Mouse (Mus musculus): ENCODE results near the gene Lamc3. TPM values are rescaled to one million over a fixed set of nuclear protein-coding genes. Genes with fewer than 3 reads are reported as not detected.

The Lamc3 gene
- polyA plus RNA-seq, 1 experiment from 2014 or later, result 0.41 TPM

DNA sequence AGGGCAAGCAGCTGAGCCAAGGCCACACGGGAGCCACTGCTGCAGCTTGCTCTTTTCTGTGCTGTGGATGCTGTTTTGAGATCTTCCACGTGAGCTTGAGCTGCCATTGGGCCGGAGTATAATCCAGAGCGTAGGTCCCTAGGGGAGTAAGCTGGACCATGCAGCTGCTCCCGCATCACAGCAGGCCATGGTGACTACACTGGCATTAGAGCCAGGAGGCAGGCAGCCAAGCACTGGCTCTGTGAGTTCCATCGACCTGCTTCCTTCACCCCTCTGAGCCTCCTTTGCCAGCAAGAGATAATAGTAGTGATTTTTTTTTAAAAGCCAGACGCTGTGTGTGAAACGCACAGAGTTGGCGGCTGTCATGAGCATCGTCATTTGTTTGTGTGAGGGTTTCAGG is 65.1 kb downstream of the Lamc3 start:
- Histone ChIP-seq H3K4me3 (ENCODE audit: low read length) (no peak overlapping the region), H3K9ac (ENCODE audit: low read length) (no peak overlapping the region), H3K9me3 (replicated peaks; ENCODE audit: control insufficient read depth, low read length) (no peaks in the 10 kb centered on the region), H3K27ac (ENCODE audit: low read length) (no peak overlapping the region), H3K4me2 (ENCODE audit: low read depth, low read length) (no peak overlapping the region), H3K4me1 (ENCODE audit: control insufficient read depth, insufficient read depth, low read length) (peaks cover 35% of the 10 kb centered on the region), H3K27me3 (ENCODE audit: control insufficient read depth, insufficient read depth, low read length) (peaks cover 8% of the 10 kb centered on the region; the same call in 1 of the 2 replicates), H3K36me3 (ENCODE audit: control insufficient read depth, insufficient read depth) (no peaks in the 10 kb centered on the region)
- ATAC-seq (replicated peaks; ENCODE audit: extremely low read depth, insufficient read depth, low FRiP score), result no peak
- 71% methylated on average over 10 of the region's 10 CpGs for WGBS

DNA sequence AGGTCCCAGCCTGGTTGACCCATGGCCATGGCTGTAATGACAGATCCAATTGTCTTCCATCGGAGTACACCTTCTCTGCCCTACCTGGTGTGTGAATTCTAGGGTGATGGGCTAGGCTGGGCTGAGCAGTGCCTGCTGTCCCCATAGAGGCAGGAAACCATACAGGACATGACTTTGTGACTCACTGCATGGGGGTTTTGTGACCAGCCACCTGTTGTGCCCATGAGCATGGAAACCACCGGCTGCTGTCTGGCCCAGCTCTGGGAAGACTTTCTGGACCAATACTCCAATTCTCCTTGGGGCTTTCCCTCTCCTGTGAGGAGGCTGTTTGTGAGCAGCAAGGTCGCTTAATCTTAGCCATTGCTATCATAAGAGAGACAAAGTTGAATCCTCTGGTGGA is 65.6 kb downstream of the Lamc3 start:
- Histone ChIP-seq H3K4me2 (ENCODE audit: low read depth, low read length) (no peak overlapping the region), H3K9ac (ENCODE audit: low read length) (no peak overlapping the region), H3K27me3 (ENCODE audit: control insufficient read depth, insufficient read depth, low read length) (peaks cover 8% of the 10 kb centered on the region; the same call in 1 of the 2 replicates), H3K4me3 (ENCODE audit: low read length) (no peak overlapping the region), H3K4me1 (ENCODE audit: control insufficient read depth, insufficient read depth, low read length) (peaks cover 35% of the 10 kb centered on the region), H3K9me3 (replicated peaks; ENCODE audit: control insufficient read depth, low read length) (no peaks in the 10 kb centered on the region), H3K36me3 (ENCODE audit: control insufficient read depth, insufficient read depth) (no peaks in the 10 kb centered on the region), H3K27ac (ENCODE audit: low read length) (no peak overlapping the region)
- ATAC-seq (replicated peaks; ENCODE audit: extremely low read depth, insufficient read depth, low FRiP score), result no peak
- WGBS, result 73% methylated on average over 3 of the region's 3 CpGs

DNA sequence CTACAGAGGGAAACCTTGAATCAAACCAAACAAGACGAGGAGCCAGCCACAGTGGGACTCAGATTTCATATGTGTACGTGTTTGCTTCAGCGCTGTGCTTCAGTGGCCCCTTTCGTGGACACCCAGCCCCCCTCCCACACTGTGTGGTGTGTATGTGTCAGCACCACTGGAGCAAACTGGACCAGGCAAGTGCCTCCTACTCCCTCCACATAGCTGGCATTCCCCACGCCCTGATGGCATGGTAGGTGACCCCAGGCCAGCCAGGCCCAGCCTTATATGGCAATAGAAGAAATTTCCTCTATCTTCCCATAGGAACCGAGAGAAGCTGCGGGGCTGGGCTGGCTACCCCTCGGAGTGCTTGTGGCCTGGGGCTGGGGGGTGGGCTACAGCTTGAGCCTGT is 66.6 kb downstream of the Lamc3 start:
- WGBS, result 44% methylated on average over 8 of the region's 8 CpGs
- Histone ChIP-seq H3K9me3 (replicated peaks; ENCODE audit: control insufficient read depth, low read length) (no peaks in the 10 kb centered on the region), H3K4me3 (ENCODE audit: low read length) (no peak overlapping the region), H3K4me1 (ENCODE audit: control insufficient read depth, insufficient read depth, low read length) (peaks cover 35% of the 10 kb centered on the region), H3K9ac (ENCODE audit: low read length) (peak overlapping the region; percentile 40; the same call in 1 of the 2 replicates), H3K36me3 (ENCODE audit: control insufficient read depth, insufficient read depth) (no peaks in the 10 kb centered on the region), H3K27me3 (ENCODE audit: control insufficient read depth, insufficient read depth, low read length) (peaks cover 8% of the 10 kb centered on the region; the same call in 1 of the 2 replicates), H3K27ac (ENCODE audit: low read length) (peak overlapping the region; percentile 85), H3K4me2 (ENCODE audit: low read depth, low read length) (peak overlapping the region; percentile 13; the same call in 1 of the 2 replicates)
- ATAC-seq (replicated peaks; ENCODE audit: extremely low read depth, insufficient read depth, low FRiP score), result peak; percentile 69

DNA sequence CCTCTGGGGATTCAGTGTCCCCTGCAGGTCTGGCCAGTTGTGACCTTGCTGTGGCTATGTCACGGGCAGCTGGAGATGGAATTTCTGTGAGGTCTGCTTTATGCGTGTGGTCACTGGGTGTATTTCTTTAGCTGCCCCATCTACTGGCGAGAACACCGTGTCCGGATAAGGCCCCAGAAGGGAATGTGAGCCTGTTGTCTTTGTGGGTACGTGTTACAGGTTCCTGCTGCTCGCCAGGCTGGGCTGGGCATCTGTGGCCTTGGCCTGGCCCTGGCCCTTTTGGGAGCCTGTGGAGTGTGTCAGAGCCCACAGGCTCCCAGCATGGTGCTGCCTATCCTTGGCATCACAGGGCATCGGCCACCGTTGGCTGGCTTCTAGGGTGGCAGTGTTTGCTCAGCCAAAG is 67.7 kb downstream of the Lamc3 start:
- peaks cover 35% of the 10 kb centered on the region for H3K4me1 ChIP-seq (ENCODE audit: control insufficient read depth, insufficient read depth, low read length)
- no peak for ATAC-seq (replicated peaks; ENCODE audit: extremely low read depth, insufficient read depth, low FRiP score)
- peak overlapping the region; percentile 51; the same call in 1 of the 2 replicates for H3K9ac ChIP-seq (ENCODE audit: low read length)
- H3K27me3 ChIP-seq (ENCODE audit: control insufficient read depth, insufficient read depth, low read length), result peaks cover 4% of the 10 kb centered on the region; the same call in 1 of the 2 replicates
- no peaks in the 10 kb centered on the region for H3K9me3 ChIP-seq (replicated peaks; ENCODE audit: control insufficient read depth, low read length)
- H3K4me3 ChIP-seq (ENCODE audit: low read length), result no peak overlapping the region
- H3K36me3 ChIP-seq (ENCODE audit: control insufficient read depth, insufficient read depth), result no peaks in the 10 kb centered on the region
- H3K27ac ChIP-seq (ENCODE audit: low read length), result peak overlapping the region; percentile 85
- no peak overlapping the region for H3K4me2 ChIP-seq (ENCODE audit: low read depth, low read length)
- WGBS, result 55% methylated on average over 9 of the region's 9 CpGs

DNA sequence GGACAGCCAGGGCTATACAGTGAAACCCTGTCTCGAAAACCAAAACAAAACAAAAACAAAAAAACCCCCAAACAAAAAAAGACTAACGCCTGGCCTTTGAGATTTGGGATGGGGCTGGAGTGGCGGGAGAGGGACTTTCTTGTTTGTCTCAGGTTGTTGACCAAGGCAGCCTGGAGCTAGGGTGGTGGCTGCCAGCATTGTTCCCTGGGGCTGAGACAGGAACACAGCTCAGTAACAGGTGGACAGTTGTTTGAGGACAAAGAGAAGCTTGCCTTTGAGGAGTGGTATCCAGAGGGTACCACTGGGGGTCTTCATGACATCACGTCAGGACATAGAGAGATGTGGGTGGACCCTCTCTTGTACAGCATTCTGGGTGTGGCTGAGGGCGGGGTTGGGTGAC is 68.6 kb downstream of the Lamc3 start:
- H3K27me3 ChIP-seq (ENCODE audit: control insufficient read depth, insufficient read depth, low read length), result peaks cover 2% of the 10 kb centered on the region; the same call in 1 of the 2 replicates
- no peaks in the 10 kb centered on the region for H3K36me3 ChIP-seq (ENCODE audit: control insufficient read depth, insufficient read depth)
- H3K4me1 ChIP-seq (ENCODE audit: control insufficient read depth, insufficient read depth, low read length), result peaks cover 34% of the 10 kb centered on the region
- no peak overlapping the region for H3K4me2 ChIP-seq (ENCODE audit: low read depth, low read length)
- no peak overlapping the region for H3K4me3 ChIP-seq (ENCODE audit: low read length)
- no peak overlapping the region for H3K9ac ChIP-seq (ENCODE audit: low read length)
- H3K27ac ChIP-seq (ENCODE audit: low read length), result no peak overlapping the region
- H3K9me3 ChIP-seq (replicated peaks; ENCODE audit: control insufficient read depth, low read length), result no peaks in the 10 kb centered on the region
- WGBS, result 83% methylated on average over 5 of the region's 5 CpGs
- ATAC-seq (replicated peaks; ENCODE audit: extremely low read depth, insufficient read depth, low FRiP score), result no peak

DNA sequence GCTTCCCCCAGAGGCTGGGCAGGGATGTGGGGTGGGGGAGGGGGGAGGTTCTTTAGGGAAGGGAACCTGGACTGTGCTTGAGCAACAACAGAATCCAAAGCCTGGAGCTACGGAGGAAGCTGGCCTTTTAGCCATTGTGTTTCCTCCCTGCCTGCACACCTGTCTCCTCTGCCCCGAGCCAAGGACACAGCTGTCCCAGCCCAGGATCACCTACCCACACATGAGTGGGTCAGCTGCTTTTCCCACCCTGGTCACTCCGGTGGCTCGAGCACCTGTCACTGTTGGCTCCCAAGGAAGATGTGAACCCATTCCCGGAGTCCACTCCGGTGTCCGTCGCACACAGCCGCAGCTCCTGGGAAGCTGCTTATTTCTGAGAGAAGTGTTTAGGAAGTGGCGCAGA is 70.1 kb downstream of the Lamc3 start:
- no peak overlapping the region for H3K9ac ChIP-seq (ENCODE audit: low read length)
- H3K9me3 ChIP-seq (replicated peaks; ENCODE audit: control insufficient read depth, low read length), result no peaks in the 10 kb centered on the region
- no peaks in the 10 kb centered on the region for H3K36me3 ChIP-seq (ENCODE audit: control insufficient read depth, insufficient read depth)
- no peak overlapping the region for H3K27ac ChIP-seq (ENCODE audit: low read length)
- H3K4me1 ChIP-seq (ENCODE audit: control insufficient read depth, insufficient read depth, low read length), result peaks cover 23% of the 10 kb centered on the region
- H3K4me2 ChIP-seq (ENCODE audit: low read depth, low read length), result no peak overlapping the region
- H3K27me3 ChIP-seq (ENCODE audit: control insufficient read depth, insufficient read depth, low read length), result no peaks in the 10 kb centered on the region
- WGBS, result 85% methylated on average over 10 of the region's 10 CpGs
- ATAC-seq (replicated peaks; ENCODE audit: extremely low read depth, insufficient read depth, low FRiP score), result no peak
- no peak overlapping the region for H3K4me3 ChIP-seq (ENCODE audit: low read length)

DNA sequence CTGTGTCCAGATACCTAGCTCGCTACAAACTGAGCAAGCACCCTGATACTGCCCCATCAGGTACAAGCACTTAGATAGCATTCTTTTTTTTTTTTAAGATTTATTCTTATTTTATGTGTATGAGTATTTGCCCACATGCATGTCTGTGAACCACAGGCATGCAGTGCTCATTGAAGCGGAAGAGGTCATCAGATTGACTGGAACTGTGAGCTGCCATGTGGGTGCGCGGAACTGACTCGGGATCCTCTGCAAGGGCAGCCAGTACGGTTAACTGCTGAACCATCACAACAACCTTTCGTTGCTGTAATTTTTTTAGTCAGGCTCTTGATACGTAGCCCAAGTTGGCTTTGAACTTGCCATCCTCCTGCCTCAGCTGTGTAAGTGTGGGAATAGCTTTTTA is 73.9 kb downstream of the Lamc3 start:
- H3K27me3 ChIP-seq (ENCODE audit: control insufficient read depth, insufficient read depth, low read length), result no peaks in the 10 kb centered on the region
- no peaks in the 10 kb centered on the region for H3K9me3 ChIP-seq (replicated peaks; ENCODE audit: control insufficient read depth, low read length)
- H3K4me2 ChIP-seq (ENCODE audit: low read depth, low read length), result no peak overlapping the region
- H3K36me3 ChIP-seq (ENCODE audit: control insufficient read depth, insufficient read depth), result no peaks in the 10 kb centered on the region
- ATAC-seq (replicated peaks; ENCODE audit: extremely low read depth, insufficient read depth, low FRiP score), result no peak
- 93% methylated on average over 8 of the region's 8 CpGs for WGBS
- H3K9ac ChIP-seq (ENCODE audit: low read length), result no peak overlapping the region
- H3K4me1 ChIP-seq (ENCODE audit: control insufficient read depth, insufficient read depth, low read length), result peaks cover 3% of the 10 kb centered on the region; the same call in 1 of the 2 replicates
- no peak overlapping the region for H3K27ac ChIP-seq (ENCODE audit: low read length)
- no peak overlapping the region for H3K4me3 ChIP-seq (ENCODE audit: low read length)

DNA sequence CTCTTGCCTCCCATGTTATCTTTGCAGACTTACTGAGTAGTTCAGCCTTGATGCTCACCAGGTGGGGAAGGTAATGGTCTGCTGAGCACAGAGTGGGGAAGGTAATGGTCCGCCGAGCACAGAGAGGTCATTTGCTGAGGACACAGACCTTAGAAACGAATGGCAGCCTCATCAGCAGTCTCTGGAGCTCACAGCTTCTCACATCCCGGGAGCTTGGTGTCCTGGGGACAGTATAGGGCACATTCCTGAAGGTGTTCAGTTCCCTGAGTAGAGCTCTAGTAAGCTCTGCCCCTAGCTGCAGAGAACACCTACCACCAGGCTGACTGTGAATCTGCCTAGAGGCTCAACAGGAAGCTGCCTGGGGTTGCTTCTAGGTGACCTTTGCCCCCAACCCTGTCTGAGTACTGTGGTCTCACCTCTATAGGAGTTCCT is 74.7 kb downstream of the Lamc3 start:
- no peaks in the 10 kb centered on the region for H3K9me3 ChIP-seq (replicated peaks; ENCODE audit: control insufficient read depth, low read length)
- H3K4me2 ChIP-seq (ENCODE audit: low read depth, low read length), result no peak overlapping the region
- peaks cover 3% of the 10 kb centered on the region; the same call in 1 of the 2 replicates for H3K4me1 ChIP-seq (ENCODE audit: control insufficient read depth, insufficient read depth, low read length)
- H3K9ac ChIP-seq (ENCODE audit: low read length), result no peak overlapping the region
- no peak for ATAC-seq (replicated peaks; ENCODE audit: extremely low read depth, insufficient read depth, low FRiP score)
- no peaks in the 10 kb centered on the region for H3K36me3 ChIP-seq (ENCODE audit: control insufficient read depth, insufficient read depth)
- no peak overlapping the region for H3K4me3 ChIP-seq (ENCODE audit: low read length)
- WGBS, result 65% methylated on average over 4 of the region's 4 CpGs
- H3K27me3 ChIP-seq (ENCODE audit: control insufficient read depth, insufficient read depth, low read length), result no peaks in the 10 kb centered on the region
- no peak overlapping the region for H3K27ac ChIP-seq (ENCODE audit: low read length)

DNA sequence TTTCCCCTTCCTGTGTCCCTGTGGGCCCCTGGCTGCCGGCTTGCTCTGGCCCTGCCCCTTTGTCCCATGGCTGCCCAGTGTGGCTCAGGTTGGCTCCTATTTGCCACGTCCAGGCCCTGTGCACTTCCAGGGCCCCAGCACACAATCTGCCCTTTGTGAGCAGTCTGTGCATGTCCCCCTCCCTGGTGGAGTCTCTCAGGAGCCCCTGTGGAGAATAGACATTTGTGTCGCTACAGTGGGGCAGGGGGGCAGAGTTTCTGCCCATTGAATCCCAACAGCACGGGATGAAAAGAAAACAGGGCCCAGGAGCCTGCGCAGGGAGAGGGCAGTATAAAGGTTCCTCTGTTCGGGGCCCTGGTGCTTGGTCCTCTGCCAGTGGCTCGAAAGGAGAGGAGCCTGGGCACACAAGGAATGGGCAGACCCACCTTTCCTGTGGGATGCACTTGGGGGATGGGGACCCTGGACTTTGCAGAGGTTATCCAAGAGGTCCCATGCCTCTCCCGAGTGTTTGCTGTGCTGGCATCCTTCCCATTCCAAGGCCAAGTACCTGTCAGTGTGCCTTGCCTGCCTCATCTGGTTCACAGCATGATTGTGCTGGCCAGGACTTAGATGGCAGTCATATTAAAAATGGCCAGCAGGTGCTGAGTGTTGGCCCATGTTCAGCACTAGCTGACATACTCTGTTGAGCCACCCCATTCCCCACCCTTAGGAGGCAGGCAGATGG is 75.6 kb downstream of the Lamc3 start:
- Histone ChIP-seq H3K36me3 (ENCODE audit: control insufficient read depth, insufficient read depth) (no peaks in the 10 kb centered on the region), H3K9ac (ENCODE audit: low read length) (peak overlapping the region; percentile 1; the same call in 1 of the 2 replicates), H3K4me3 (ENCODE audit: low read length) (no peak overlapping the region), H3K4me2 (ENCODE audit: low read depth, low read length) (no peak overlapping the region), H3K9me3 (replicated peaks; ENCODE audit: control insufficient read depth, low read length) (no peaks in the 10 kb centered on the region), H3K27ac (ENCODE audit: low read length) (peak overlapping the region; percentile 4; the same call in 1 of the 2 replicates), H3K4me1 (ENCODE audit: control insufficient read depth, insufficient read depth, low read length) (peaks cover 3% of the 10 kb centered on the region; the same call in 1 of the 2 replicates), H3K27me3 (ENCODE audit: control insufficient read depth, insufficient read depth, low read length) (no peaks in the 10 kb centered on the region)
- WGBS, result 61% methylated on average over 8 of the region's 8 CpGs
- peak; percentile 34; the same call in 1 of the 2 replicates for ATAC-seq (replicated peaks; ENCODE audit: extremely low read depth, insufficient read depth, low FRiP score)
